Mouse (Mus musculus) kidney, adult 10 weeks (tissue): Measurements from ENCODE around the gene Kif2a. TPM values are rescaled to one million over a fixed set of nuclear protein-coding genes. Genes with fewer than 3 reads are reported as not detected.

Source experiments
- polyA plus RNA-seq: library from polyadenylated mRNA; stranded (reverse); fragments of 350-450 nt; fragmentation: Illumina TruSeq; extraction: RNeasy Lipid Tissue Mini Kit (QIAGEN cat#74804); gene quantifications from one replicate; pipeline ENCODE4 v1.2.3, GENCODE M21; 2014; ENCODE audit warnings: low read depth, low replicate concordance

The Kif2a gene
- 28.6 TPM for polyA plus RNA-seq

GRCm38 (mm10) chr13:107021461-107022265 lies at the start of gene Kif2a:
TSS of gene Kif2a (minus strand) at chr13:107022126.

GRCm38 (mm10) chr13:106946594-106947540 lies 75.1 kb downstream of the Kif2a start, which contains the start of gene Dimt1:
TSS of gene Dimt1 (plus strand) at chr13:106947127.

GRCm38 (mm10) chr13:106936256-106937137 lies 85.4 kb downstream of the Kif2a start, which contains the start of gene Ipo11:
TSS of gene Ipo11 (minus strand) at chr13:106936958.

Other genes starting within 250 kb of the Kif2a start
- 51.1 TPM for gene Ipo11, start 85.2 kb downstream of the Kif2a start, polyA plus RNA-seq
- gene Dimt1, start 75.0 kb downstream of the Kif2a start, polyA plus RNA-seq = 11.2 TPM